8 mouse cellular contexts compared by ENCODE assay signal in the genomic region with DNA sequence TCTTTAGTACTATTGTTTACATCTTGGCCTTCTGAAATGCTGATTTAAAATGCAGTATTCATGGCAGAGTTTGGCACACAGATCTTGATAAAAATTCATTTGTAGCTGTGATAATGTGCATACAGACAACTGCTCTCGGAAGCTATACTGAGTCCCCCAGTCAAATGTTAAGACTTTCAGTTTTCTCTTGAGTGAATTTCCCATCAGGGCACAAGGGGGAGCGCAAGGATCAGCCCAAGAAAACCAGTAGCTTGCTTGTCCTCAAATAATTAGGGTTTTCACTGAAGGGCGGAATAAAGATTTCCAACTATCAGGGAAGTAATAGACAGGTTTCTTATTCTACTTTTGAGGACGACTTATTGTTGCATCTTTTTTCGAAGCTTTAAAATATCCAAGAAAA.
A peak's percentile ranks its signal among the peaks of the same experiment; 100 is the strongest.
DNase-seq lines count a peak whose midpoint lies in the region; ATAC-seq lines count a peak whose summit lies in the region.

No protein-coding gene starts in this region.

- peak; percentile 1 for DNase-seq in kidney, adult 9 months
- DNase-seq in kidney, adult 8-10 months: no peak
- peak; percentile 17 for DNase-seq in adipocyte (ENCODE audit: low spot score)
- peak; percentile 30 to 63 for DNase-seq in layer of hippocampus, adult 18-20 months (ENCODE audit: low spot score in 2 of 2)
- DNase-seq in right cerebral cortex, postnatal 10 days (ENCODE audit: low spot score in 2 of 2): peak; percentile 61 to 74
- no peak for DNase-seq in lung, postnatal 25 days (ENCODE audit: low spot score)
- no peak for DNase-seq in heart, adult 9 months (ENCODE audit: low spot score in 2 of 2)

- no peak for ATAC-seq in megakaryocyte, adult 5-6 weeks (ENCODE audit: poor library complexity, severe bottlenecking)

Comparison
In these comparisons a context has a peak if more than half of its experiments do, and no peak if none do; other contexts are left out.
1. DNase-seq: peak in kidney, adult 9 months (single experiment), adipocyte (single experiment), layer of hippocampus, adult 18-20 months (2 of 2) and right cerebral cortex, postnatal 10 days (2 of 2); none in kidney, adult 8-10 months (0 of 2), lung, postnatal 25 days (single experiment) and heart, adult 9 months (0 of 2).